Mouse (Mus musculus) lung, postnatal 10 days (tissue): Measurements from ENCODE around the gene Slc16a6.

Experiments used
- DNase-seq: peaks from one replicate; pipeline ENCODE4 v3.0.0; 2021

The Slc16a6 gene

DNA sequence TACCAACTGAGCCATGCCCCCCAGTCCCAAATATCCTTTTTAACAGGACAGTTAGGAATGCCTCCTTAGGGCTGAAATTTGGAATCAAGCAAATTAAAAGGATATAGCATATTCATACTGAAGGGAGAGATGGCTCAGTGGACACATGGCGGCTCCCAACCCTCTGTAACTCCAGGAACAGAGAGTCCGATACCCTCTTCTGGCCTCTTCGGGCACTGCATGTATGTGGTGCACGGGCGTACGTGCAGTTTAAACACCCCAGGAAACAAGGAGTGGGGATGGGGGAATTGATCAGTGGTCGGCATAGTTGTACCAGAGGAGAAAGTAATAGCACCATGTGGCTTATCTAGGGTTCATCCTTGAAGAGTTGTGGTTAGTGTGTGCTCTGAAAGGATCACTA is 28.8 kb downstream of the Slc16a6 start:
- peak; percentile 67 for DNase-seq

DNA sequence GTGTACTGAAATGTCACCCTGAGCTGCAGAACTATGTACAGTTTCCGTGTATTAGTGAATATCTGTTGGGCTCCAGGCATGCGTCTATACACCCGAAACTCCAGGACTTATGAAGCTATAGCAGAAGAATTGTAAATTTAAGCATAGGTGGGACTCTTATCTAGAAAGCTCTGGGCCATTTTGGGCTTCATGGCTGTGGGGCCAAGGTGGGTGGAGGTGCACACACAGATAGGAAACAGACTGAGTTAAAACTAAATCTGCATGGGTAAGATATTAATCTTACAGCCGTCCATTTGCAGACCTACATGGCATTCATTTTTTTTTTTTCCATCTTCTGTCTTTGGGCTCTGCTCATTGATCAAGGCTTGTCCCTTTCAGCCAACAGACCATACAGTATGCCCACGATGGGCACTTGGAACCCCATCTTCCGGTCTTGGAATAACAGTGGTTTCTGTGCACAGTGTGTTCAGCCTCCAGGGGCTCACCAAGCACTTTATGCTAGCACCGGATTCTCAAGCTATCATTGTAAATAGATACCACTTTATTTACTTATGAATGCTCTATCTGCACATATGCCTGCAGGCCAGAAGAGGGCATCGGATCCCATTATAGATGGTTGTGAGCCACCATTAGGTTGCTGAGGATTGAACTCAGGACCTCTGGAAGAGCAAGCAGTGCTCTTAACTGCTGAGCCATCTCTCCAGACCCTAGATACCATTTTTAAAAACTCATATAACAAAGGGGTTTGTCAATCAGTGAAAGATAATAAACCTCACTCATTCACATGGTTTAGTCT is 29.7 kb downstream of the Slc16a6 start:
- no peak for DNase-seq

DNA sequence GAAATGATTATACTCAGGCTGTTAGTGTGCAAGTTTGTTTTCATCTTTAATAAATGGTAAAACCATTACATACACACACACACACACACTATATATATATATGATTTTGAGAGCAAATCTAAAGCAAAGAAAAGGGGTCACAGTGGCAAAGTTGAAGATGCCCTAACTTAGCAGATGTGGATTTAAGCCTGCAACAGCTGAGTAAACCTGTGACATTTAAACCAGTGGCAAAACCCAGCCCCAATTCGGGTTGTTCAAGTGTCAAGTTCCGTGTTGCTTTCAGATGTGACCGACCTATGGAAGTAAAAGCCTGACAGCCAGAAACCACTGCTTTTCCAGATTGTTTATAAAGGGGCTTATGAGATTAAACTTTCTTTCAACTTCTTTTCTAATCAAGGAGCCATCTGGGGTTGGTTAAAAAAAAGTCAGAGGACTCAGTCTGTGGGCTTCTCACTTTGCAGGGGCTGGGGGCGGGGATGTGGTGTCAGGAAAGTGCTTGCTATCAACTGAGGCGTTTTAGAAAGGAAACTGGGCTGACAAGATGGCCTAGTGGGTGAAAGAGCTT is 31.1 kb downstream of the Slc16a6 start:
- no peak for DNase-seq

GRCm38 (mm10) chr11:109441119-109441518 is 32.3 kb downstream of the Slc16a6 start:
- peak; percentile 67 for DNase-seq

GRCm38 (mm10) chr11:109440641-109441040 is 32.8 kb downstream of the Slc16a6 start:
- DNase-seq, result no peak

GRCm38 (mm10) chr11:109439829-109440340 is 33.5 kb downstream of the Slc16a6 start:
- peak; percentile 88 for DNase-seq

DNA sequence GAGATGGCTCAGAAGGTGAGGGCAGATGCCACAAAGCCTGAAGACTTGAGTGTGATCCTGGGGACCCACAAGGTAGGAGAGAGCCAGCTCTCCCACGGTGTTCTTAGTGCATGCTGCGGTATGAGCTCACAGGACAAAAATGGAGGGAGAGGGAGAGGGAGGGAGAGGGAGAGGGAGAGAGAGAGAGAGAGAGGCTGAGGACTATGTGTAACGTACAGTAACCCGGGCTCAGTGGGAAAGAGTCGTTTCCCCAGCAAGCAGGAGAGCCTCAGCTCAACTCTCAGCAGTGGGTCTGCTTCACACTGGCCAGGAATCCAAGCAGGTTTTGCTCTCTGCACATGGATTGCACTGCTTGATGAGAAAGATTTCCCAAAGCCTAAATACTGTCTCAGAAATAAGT is 34.2 kb downstream of the Slc16a6 start:
- DNase-seq, result peak; percentile 11

GRCm38 (mm10) chr11:109436889-109437288 is 36.5 kb downstream of the Slc16a6 start:
- DNase-seq, result no peak

DNA sequence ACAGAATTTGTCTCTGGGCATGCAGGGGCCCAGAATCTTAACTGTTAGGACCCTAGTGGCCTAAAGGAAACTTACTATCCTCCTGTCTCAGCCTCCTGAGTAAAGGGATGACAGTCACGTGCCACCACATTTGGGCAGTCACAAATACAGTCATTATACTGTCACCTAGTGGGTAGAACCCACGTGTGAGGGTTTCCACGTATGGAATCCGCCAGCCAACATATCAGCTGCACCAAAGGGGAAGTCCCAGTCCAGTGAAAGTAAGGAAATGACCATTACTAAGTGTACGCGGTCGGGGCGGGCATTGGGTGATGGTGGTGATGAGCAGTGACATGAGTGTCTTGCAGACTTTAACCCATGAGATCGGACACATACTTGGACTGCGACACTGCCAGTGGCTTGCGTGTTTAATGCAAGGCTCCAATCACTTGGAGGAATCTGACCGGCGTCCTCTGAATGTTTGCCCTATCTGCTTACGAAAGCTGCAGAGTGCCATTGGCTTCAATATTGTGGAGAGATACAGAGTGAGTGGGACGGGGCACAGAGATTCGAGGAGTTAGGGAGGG is 39.1 kb downstream of the Slc16a6 start:
- DNase-seq, result no peak

GRCm38 (mm10) chr11:109427353-109427752 is 46.0 kb downstream of the Slc16a6 start:
- no peak for DNase-seq

DNA sequence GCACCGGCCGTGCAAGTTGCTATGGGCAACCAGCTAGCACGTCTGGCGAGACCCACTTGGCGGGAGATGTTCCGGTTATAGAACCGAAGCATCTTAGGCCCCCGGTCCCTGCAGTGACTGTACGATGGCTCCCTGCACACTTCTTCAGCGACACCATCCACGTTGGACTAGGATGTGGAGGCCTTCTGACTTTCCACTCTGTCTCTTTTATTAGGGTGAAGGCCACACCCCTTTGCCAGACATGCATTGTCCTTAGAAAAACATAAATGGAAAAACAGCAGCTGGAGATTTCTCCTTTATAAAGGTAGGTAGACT is 47.2 kb downstream of the Slc16a6 start:
- DNase-seq, result no peak

- peak; percentile 99 for DNase-seq
Measured at GRCm38 (mm10) chr11:109425392-109426271, 47.8 kb downstream of the Slc16a6 start, which contains the start of gene Amz2. Gene Amz2, plus strand, starts transcription at chr11:109425946.

- no peak for DNase-seq
Measured at GRCm38 (mm10) chr11:109423294-109423693, 50.1 kb downstream of the Slc16a6 start.

DNA sequence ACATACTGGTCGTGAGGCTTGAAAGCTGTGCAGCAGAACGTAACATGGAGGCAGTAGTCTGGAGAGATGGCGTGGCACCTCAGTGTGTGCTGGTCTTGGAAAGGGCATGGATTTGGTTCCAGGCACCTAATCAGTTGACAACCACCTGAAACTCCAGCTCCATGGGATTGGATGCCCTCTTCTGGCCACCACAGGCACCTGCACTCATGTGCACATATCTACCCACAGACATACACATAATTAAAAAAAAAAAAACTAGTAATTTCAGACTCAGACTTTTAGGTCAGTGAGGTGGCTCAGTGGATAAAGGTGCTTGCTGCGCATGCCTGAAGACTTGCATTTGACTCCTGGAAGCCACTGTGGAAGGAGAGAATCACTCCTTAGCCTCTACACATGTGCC is 51.1 kb downstream of the Slc16a6 start:
- DNase-seq, result no peak

DNA sequence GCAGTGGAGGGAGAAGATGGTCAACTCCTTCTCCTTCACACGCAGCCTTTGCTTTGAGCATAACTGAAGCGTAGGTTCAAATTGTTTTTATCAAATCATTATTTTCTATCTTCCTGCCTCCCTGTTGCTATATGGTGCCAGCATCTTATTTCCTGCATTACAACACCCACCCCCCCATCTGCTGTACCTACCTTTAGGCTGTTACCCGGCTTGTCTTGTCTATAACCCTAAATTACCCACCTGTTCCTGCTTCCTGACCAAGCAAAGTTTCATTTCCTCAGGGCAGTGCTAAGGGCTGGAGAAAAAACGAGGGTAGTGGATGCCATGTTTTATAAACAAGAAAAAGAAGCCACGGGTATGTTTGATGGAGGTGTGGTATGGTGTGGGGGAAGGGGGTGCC is 52.2 kb downstream of the Slc16a6 start:
- no peak for DNase-seq

DNA sequence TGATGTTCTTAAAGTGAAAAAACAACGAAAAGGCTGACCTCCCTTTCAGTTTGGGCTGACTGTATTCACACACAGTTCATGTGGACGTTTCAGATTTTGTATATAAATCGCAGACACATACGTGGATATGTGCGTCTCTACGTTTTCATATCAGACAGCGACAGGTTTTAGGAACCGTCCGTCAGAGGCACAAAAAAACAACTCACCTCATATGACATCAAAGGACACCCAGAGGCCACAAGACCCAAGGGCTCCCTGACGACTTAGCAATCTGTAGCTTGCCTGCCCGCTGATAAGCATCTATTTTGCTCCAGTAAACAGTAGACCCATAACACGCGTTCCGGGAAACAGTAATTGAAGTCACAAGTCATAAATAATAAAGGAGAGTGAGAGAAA is 52.8 kb downstream of the Slc16a6 start:
- DNase-seq, result no peak

- peak; percentile 16 for DNase-seq
Measured at GRCm38 (mm10) chr11:109419961-109420566, 53.3 kb downstream of the Slc16a6 start.

DNA sequence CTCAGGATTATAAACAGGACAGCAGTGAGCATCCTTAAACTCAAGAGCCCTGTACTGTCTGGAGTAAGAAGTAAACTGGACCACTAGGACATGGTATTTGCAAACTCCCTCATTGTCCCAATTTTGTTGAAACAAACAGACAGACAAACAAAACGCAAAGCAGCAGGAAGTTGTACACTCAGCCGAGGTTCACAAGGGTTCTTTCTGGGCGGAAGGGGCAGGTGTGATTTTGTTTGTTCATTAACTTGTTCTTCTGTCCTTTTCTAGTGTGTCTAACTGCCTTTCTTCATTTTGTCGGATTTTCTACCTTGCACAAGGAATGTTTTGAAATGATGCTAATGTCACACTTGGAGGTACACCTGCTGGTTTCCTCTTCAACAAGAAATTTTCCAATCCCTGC is 53.9 kb downstream of the Slc16a6 start:
- DNase-seq, result no peak

- DNase-seq, result peak; percentile 28
Measured at GRCm38 (mm10) chr11:109417472-109418040, 55.8 kb downstream of the Slc16a6 start.

- DNase-seq, result peak; percentile 73
Measured at GRCm38 (mm10) chr11:109416709-109417420, 56.5 kb downstream of the Slc16a6 start.

DNA sequence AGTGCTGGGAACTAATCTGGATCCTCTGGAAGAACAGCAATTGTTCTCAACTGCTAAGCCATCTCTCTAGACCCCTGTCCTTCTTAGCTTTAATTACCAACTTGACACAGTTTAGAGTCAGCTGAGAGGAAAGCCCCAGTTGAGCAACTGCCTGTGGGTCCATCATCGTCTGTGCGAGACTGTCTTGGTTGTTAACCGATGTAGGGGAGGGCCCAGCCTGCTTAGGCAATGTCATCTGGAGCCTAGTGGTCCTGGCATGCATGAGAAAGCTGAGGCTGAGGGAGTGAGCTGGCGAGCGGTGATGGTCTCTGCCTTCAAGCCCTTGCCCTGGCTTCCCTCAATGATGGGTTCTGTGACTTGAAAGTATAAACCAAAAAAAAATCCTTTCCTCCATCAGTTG is 58.6 kb downstream of the Slc16a6 start:
- no peak for DNase-seq

DNA sequence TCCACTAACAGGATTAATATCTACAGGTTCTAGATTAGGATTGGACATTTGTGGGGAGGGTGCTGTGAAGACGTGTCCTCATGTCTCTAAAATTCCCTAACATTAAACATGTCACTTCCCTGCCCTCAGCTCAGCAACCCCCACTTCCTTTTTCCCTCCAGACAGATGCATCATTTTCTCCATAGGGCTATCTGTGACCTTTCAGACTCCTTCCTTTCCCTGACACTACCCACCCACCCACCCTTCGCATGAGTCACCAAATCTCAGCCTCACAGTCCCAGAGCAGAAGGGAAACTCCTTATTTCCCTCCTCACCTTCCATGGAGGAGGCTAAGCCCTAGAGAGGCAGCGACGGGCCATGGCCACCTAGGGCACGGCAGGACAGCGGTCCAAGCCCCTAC is 59.8 kb downstream of the Slc16a6 start, which contains the start of gene 9930022D16Rik:
Gene 9930022D16Rik, plus strand, starts transcription at position 301 of the 400 bp plus-strand sequence.
- no peak for DNase-seq
